Mouse (Mus musculus): ENCODE results near the gene Lyzl4.

DNA sequence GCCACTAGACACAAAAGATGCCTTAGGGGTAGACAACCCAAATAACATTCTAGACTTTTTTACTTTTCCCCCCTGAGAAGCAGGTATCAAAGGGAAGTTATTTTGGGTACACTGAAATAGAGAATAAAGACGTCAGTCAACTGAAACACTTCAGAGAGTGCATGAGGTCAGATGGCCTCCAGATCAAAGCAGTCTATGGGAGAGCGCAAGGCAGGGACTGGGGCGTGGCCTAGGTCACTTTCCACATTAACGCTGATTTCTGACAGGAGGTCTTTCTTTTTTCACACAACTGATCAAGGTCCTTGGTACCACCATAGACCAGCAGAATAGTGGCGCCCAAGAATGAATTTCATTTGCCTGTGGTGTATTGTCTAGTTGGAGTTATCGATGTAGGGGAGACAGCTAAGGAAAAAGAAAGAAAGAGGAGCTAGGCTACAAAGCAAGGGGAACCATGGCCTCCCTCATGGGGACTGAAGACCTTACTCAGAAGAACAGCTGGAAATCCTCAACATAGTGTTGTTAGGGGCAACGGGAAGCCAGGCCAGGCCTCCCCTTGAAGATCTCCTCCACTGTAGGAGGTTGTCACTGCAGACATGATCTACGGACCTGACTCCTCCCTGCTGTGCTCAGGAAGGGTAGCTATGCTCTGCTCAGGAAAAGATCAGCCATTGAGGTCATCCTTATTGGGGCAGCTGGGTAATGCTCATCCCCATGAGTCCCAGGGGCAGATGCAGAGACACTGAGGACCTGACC is 113.1 kb downstream of the Lyzl4 start:
- TF ChIP-seq CTCF (IDR thresholded peaks at IDR 0.05; ENCODE audit: low read depth, low read length): no peak
- no peak for TF ChIP-seq POLR2A (IDR thresholded peaks at IDR 0.05; ENCODE audit: extremely low read depth, insufficient read depth, low read length)
